Mouse (Mus musculus) lung, postnatal 10 days (tissue): Measurements from ENCODE around the gene Slc12a8.

ENCODE experiments used
- DNase-seq: peaks from one replicate; pipeline ENCODE4 v3.0.0; 2021

The Slc12a8 gene

DNA sequence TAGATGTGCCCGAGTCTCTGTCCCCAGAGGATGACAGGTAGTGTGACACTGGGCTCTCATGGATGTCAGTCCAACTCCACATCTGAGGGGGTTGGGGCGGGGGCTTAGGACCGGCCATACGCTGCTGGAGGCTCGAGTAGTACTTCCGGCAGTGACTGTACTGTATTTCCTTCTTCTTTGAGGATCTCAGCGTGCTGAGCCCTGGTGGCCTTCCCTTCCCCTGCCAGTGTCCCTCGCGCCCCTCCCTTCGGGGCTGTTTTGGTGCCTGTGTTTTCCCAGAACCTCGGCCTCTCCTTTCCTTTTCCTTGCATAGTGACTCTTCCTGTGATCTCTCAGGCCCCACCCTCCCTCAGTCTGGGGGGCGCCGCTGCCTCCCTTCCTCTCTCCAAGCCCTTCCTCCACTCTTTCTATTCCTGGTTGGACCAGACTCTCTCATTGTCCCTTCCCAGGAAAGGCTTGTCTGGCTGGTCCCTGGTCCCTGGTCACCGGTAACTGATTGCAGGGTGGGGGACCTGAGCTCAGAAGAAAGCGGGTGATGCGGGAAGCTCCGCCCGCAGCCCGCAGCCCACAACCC is 66.8 kb downstream of the Slc12a8 start:
- DNase-seq, result peak; percentile 91

- DNase-seq, result peak; percentile 83
Observed at GRCm38 (mm10) chr16:33584455-33585082, 67.4 kb downstream of the Slc12a8 start.

DNA sequence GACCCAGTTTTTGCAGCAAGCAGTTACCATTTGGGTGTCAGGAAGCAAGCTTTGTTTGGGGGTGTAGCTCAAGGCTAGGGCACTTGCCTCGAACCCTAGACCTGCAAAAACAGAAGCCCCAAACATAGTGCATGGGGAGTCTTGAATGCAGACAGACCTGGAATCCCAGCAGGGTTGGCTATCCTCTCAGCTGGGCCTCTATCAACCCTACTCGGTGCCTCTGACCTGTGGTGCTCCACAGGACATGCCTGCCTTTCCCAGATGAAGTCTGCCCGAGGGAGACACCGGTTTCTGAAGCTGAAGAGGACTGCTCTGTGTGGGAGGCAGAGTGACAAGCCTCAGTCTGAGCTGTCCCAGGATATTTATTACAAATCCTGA is 67.9 kb downstream of the Slc12a8 start:
- DNase-seq, result no peak

DNA sequence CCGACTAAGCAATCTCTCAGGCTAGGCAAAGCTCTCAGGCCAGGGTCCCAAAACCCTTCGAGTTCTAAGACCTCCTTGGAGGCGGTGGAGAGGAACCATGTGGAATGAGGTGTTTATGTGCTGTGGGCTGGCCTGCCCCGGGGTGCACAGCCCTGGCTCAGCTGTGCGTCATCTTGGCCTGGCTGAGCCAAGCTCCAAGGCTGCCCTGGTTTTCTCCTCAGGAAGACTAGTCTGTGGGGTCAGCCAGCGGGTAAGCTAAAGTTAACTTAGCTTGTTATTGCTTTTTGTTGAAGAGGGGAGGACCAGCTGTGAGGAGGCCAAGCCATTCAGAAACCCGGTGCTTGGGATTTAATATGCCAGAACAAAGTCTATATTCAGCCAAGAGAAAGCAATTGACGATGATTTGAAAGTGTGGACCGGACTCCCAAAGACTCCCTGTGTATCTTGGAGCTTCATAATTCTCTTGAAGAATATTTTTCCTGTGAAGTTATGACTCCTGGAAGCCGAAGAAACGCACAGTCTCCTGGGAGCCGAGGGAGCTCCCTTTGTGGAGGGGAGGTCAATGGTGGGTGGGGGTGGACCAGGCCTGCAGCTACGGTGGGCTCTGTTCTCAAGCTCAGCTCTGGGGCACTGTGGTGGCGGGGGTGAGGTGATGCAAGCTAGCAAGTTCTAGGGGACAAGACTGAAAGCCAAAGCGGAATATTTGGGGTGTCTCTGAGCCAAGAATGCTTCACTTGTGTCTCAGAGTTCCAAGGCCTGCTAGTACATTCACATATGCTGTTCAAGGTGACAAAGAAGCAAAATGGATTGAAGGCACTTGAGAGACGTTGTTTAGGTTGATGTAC is 70.4 kb downstream of the Slc12a8 start:
- DNase-seq, result peak; percentile 80

GRCm38 (mm10) chr16:33588845-33589244 is 71.7 kb downstream of the Slc12a8 start:
- no peak for DNase-seq

DNA sequence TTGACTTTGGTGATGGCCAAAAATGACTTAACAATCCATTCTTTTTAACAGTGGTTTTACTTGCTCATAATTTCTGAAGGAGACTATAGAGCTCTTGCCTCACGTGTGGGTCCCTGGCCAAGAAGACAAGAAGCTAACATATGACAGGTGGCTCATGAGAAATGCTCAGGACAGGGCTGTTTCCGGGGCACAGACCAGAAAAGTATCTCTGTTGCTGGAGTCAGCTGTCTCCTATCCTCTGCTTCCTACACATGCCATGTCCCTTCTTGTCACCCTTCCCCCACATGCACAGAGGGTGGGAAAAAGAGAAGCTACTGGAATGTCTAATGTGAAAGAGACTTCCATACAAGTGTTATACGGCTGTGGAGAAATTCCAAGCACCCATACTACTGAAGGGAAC is 73.3 kb downstream of the Slc12a8 start:
- no peak for DNase-seq

GRCm38 (mm10) chr16:33591390-33592067 is 74.4 kb downstream of the Slc12a8 start:
- no peak for DNase-seq

DNA sequence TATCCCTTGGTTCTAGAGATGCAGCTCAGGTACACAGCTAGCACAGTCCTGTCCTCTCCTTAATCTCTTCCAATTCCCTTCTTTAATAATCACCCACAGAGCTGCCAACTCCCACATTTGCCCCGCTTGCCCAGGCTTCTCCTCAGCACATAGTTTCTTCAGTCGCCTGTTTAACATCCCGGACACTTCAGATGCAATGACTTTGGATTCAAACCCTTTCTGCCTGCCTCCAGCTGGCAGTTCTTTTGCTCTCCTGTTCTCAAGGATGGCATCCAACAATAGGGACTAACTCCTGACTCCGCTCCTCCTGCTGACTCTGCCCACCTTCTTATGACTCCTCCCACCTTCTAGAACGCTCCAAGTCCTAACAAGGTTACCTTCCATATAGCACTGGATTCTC is 75.2 kb downstream of the Slc12a8 start:
- DNase-seq, result no peak

DNA sequence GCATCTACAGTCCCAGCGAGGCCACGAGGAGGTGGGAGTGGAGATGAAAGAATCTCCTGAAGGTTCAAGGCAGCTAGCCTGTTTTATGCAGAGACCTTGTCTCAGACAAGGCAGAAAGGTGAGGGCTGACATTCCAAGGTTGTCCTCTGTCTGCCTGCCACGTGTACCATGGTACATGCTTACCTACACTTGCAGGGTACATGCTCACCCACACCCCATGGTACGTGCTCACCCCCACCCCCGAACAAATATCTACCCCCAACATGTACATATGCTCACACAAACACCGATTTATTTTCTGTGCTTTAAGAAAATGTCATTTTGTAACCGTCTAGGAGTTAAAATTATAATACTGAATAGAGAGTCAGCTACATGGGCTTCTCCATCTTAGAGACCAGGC is 76.3 kb downstream of the Slc12a8 start:
- no peak for DNase-seq

DNA sequence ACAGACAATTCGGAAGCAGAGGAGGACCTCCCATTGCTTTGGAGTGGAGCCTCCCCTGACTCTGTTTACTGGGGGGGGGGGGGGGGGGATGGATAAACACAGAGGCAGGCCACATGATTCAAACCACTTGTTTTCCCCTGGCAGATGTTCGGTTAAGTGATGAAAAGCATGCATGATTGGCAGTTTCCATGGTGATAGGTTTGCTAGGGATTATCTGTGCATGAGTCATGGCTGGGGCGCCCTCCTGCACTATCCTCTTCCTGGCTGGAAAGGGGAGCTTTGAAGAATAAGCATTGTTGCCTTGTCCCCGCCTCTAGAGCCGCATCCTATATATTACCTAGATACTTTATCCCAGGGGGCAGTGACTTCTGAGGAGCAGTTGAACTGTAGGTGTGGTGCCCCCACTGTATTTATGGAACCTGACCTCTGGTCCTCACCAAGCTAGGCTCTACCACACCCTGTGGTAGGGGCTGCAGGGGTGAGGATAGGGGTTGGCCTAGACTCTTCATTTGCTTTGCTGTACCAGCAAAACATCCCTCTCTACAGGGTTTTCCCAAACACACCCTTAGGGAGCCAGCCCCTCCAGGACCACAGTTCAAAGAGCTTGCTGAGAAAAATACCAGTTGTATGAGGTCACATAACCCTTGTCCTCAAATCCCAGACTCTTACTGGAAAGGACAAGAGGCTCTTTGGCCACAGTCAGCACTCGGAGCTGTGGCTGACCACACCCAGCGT is 77.1 kb downstream of the Slc12a8 start:
- DNase-seq, result peak; percentile 31

GRCm38 (mm10) chr16:33595235-33595769 is 78.2 kb downstream of the Slc12a8 start:
- DNase-seq, result no peak

DNA sequence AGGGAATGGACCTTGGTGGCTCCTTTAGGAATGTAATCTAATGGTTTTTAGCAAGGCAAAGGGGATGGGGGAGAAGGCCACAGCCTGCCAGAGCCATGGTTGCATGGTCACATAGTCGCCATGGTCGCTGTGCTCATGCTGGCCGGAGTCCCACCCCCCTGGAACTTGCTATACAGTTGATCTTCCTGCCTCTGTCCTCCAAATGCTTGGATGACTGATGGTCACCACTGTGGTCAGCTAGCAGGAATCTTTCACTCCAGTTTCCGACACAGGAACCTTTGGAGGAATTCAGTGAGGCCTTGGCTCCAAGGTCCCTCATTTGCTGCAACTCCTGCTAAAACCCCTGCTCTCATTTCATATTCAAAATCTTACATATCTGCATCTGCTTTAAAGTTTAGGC is 79.1 kb downstream of the Slc12a8 start:
- DNase-seq, result no peak

- no peak for DNase-seq
Observed at GRCm38 (mm10) chr16:33600216-33600615, 83.1 kb downstream of the Slc12a8 start.

DNA sequence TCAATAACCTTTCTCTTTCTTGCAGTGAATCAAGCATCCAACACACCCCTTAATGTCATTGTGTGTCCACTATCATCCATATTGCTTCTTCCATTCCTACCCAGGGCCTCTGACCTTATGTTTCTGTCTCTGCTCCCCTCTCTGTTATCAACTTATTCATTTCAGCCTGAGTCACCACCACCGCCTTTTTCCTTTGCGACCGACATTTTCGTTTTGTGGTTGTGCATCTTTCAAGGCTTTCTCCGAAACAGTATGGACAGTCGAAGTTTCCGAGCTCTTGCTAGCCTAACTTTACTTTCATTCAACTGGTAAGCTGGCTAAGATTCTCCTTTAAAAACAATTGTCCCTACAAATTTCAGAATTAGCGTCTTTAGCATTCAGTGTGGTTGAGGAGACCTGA is 84.2 kb downstream of the Slc12a8 start:
- no peak for DNase-seq

DNA sequence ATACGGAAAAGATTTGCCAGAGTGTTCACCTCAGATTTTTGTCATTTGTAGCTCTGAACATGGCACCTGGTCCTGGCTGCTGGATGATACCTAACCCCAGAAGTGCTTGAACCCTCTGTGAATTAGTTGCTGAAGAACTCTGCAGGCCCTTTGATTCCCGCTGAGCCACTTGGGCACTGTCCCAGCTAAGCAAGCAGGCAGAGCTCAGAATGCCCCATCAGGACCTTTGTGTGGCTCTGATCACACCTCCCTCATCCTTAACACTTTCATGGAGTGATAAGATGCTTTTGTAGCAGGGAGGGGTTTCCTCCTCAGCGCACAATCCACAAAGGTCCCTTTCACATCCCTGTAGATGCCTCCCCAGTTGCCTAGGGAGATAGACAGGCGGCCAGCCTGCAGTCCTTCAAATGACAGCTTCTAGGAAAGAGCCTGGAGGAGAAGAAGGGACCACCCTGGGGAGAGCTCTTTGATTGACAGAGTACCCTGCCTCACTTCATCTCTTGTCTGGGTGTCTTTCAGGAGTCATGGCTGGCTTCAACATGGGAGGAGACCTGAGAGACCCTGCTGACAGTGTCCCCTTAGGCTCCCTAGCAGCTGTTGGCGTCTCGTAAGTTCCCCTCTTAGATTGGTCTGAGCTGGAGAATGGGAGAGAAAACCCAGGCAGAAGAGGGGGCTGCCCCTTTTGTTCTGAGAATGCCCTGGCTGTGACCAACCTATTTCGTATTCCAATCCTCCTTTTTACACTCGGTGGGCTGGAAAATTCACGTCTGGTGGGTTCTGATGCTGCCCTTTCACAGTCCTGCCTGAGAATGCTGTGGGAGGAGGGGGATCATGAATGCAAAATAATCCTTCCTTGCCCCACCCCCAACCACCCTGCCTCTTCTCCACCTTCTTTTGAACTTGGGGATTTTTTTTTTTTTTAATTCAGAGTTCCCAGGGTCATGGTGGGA is 88.8 kb downstream of the Slc12a8 start:
- DNase-seq, result no peak

DNA sequence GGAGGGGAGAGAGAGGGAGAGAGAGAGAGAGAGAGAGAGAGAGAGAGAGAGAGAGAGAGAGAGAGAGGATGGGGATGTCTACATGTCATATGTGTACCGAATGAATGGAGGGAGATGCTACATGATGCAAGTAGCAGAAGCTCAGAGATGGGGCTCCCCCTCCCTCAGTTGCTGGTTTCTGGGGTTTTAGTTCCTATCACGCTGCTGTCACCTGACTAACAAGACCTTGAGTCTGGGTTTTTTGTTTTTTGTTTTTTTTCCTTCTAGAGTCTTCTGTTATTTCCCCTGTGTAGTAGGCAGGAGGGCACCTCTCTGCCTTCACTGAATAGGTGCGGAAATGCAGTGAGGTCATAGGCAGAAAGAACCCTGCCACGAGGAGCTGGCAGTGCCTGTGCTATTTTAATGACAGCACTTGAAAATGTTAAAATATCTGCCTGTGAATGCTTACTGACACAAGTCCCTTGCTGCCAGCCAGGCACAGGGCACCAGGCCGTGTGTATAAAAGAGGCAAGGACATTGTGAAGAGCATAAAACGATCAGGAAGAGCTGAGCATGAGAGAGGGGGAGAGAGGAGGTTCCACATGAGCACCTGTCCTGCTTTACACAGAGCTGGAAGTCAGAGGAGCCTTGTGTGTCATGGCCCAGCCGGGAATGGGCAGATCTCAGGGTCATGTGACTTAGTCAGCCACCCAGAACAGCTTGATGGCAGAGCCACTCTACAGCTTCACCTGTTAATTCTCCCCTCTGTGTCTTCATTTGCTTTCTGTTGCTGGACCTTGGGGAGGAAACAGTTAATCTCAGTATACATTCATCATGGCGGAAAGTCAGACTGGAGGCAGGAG is 89.8 kb downstream of the Slc12a8 start:
- DNase-seq, result no peak

- DNase-seq, result no peak
Observed at GRCm38 (mm10) chr16:33609554-33609953, 92.4 kb downstream of the Slc12a8 start.

- DNase-seq, result no peak
Observed at GRCm38 (mm10) chr16:33610466-33610865, 93.3 kb downstream of the Slc12a8 start.

GRCm38 (mm10) chr16:33611291-33611690 is 94.2 kb downstream of the Slc12a8 start:
- DNase-seq, result no peak

DNA sequence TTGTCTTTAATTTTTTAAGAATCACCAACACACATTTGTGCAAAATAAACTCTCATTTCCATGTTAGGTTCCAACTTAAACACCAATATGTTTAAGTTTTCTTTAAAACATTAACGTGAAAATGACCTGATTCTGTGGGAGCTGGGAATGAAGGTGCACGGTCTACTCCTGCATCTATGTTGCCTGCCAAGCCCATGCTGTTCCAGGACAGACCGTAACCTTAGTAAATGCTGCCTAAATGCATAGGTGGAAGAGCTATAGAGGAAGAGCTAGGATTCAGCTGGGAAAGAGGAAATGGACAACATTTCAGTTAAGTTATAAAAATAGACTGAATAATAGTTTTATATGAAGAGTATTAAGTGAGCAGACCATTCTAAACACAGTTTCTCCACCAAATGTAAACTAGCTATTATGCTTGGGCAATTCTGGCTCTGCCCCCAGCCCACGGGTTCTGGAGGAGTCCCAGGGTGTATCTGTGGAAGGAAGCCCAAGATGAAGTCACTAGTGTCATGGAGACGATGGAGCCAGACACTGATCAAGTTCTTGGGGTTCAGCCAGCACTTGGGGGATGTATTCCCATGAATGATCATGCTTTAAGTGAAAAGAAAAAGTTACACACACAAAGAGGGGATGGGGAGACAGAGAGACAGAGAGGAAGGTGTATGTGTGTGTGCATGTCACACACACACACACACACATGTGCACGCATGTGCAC is 95.1 kb downstream of the Slc12a8 start:
- peak; percentile 80 for DNase-seq
